Mouse (Mus musculus) layer of hippocampus, postnatal 25 days (tissue): ENCODE data around the gene Supt3. TPM values are rescaled to one million over a fixed set of nuclear protein-coding genes. Genes with fewer than 3 reads are reported as not detected.

ENCODE experiments used
- DNase-seq, 2 experiments: peaks; one replicate each; pipeline ENCODE4 v3.0.0; 2022; ENCODE audit warnings: mixed read lengths in 2 of 2, low spot score in 1 of 2; ENCODE audit errors: extremely low spot score in 1 of 2
- total RNA-seq, 2 experiments: library from RNA; stranded (reverse); gene quantifications; 2 replicates each; pipeline ENCODE4 v1.2.3; 2021

Gene Supt3
- total RNA-seq, result 10 to 100 TPM; 14.6 TPM

- DNase-seq, result peak; percentile 94 to 98
These were observed at the start of gene Supt3 for GRCm38 (mm10) chr17:44776738-44777270. Gene Supt3, plus strand, starts transcription at chr17:44777152.

- no peak for DNase-seq
These were observed 49.3 kb upstream of the Supt3 start for GRCm38 (mm10) chr17:44727675-44728074.

- no peak for DNase-seq
These were observed 48.5 kb upstream of the Supt3 start for GRCm38 (mm10) chr17:44728464-44728863.

GRCm38 (mm10) chr17:44733544-44734310 is 43.2 kb upstream of the Supt3 start:
- DNase-seq, result no peak

GRCm38 (mm10) chr17:44734501-44735222 is 42.3 kb upstream of the Supt3 start:
- DNase-seq, result peak in 1 of 2 experiments; percentile 58

GRCm38 (mm10) chr17:44735223-44735990 is 41.5 kb upstream of the Supt3 start:
- peak; percentile 29 to 40 for DNase-seq

- DNase-seq, result peak; percentile 48 to 67
These were observed 40.9 kb upstream of the Supt3 start for GRCm38 (mm10) chr17:44735991-44736561.

- DNase-seq, result peak in 1 of 2 experiments; percentile 23
These were observed 39.5 kb upstream of the Supt3 start for GRCm38 (mm10) chr17:44737275-44738120.

- DNase-seq, result no peak
These were observed 38.8 kb upstream of the Supt3 start for GRCm38 (mm10) chr17:44738121-44738637.

GRCm38 (mm10) chr17:44742246-44742645 is 34.7 kb upstream of the Supt3 start:
- DNase-seq, result no peak

- DNase-seq, result no peak
These were observed 33.2 kb upstream of the Supt3 start for GRCm38 (mm10) chr17:44743780-44744179.

GRCm38 (mm10) chr17:44745378-44745777 is 31.6 kb upstream of the Supt3 start:
- DNase-seq, result no peak

GRCm38 (mm10) chr17:44766318-44766717 is 10.6 kb upstream of the Supt3 start:
- no peak for DNase-seq

GRCm38 (mm10) chr17:44766975-44767374 is 10.0 kb upstream of the Supt3 start:
- no peak for DNase-seq

- no peak for DNase-seq
These were observed 9.6 kb upstream of the Supt3 start for GRCm38 (mm10) chr17:44767375-44767774.

GRCm38 (mm10) chr17:44768522-44768921 is 8.4 kb upstream of the Supt3 start:
- no peak for DNase-seq

GRCm38 (mm10) chr17:44770871-44771270 is 6.1 kb upstream of the Supt3 start:
- no peak for DNase-seq

- DNase-seq, result no peak
These were observed 4.4 kb upstream of the Supt3 start for GRCm38 (mm10) chr17:44772576-44772975.

- peak; percentile 55 to 71 for DNase-seq
These were observed 419 bp downstream of the Supt3 start for GRCm38 (mm10) chr17:44777337-44777804.
